ENCODE assay signal across 19 mouse cellular contexts in the genomic region with DNA sequence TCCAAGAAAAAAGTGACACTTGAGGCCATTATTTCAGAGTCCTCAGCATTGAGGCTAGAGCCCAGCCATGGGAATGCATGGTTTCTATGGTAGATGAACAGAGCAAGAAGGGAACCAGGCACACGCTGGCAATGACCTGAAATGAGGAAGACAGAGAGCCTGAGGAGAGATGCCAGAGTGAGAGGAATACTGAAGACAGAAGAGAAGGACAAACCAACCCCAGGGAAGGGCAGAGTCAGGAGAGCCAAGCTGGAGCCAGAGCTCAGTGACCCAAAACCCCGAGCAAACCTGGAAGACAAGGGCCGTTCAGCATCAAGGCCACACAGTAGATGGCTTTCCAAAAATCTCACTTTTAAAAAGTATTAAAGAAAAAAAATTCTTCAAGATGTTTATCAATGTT. TPM values are rescaled to one million over a fixed set of nuclear protein-coding genes. Genes with fewer than 3 reads are reported as not detected.
DNase-seq lines count a peak whose midpoint lies in the region; ATAC-seq and TF ChIP-seq lines count a peak whose summit lies in the region.
"Had no signal": no experiment of that assay in that cellular context is flagged by ENCODE, and none has a peak within 500 bp of the region (broad histone marks: within the 10 kb centered on the region; RNA-seq: fewer than 3 reads in every experiment).

No protein-coding gene starts in this region.

- H3K4me3 ChIP-seq in embryonic facial prominence, embryonic 14.5 days (ENCODE audit: low read depth, low read length), result peak overlapping the region; percentile 3; the same call in 1 of the 2 replicates
- no peak overlapping the region for H3K4me3 ChIP-seq in embryonic facial prominence, embryonic 10.5 days
- H3K4me3 ChIP-seq in heart, embryonic 12.5 days, result peak overlapping the region; percentile 14
- peak overlapping the region; percentile 1; the same call in 1 of the 2 replicates for H3K4me3 ChIP-seq in layer of hippocampus, adult 2 months
- peak overlapping the region; percentile 72 for H3K4me3 ChIP-seq in heart, embryonic 16.5 days (ENCODE audit: low read length)
- H3K4me3 ChIP-seq: forebrain, embryonic 12.5 days; hindbrain, embryonic 10.5 days; neural tube, embryonic 12.5 days had no signal

- H3K4me2 ChIP-seq in embryonic facial prominence, embryonic 14.5 days (ENCODE audit: low read depth, low read length), result 0 out of 2 replicates have a peak overlapping the region, but pooled peaks have one; percentile 23
- H3K4me2 ChIP-seq in heart, embryonic 12.5 days, result peak overlapping the region; percentile 71
- peak overlapping the region; percentile 93 for H3K4me2 ChIP-seq in heart, embryonic 16.5 days (ENCODE audit: low read depth, low read length)
- H3K4me2 ChIP-seq: lung, embryonic 14.5 days had no signal

- no peaks in the 10 kb centered on the region for H3K27me3 ChIP-seq in embryonic facial prominence, embryonic 14.5 days (replicated peaks; ENCODE audit: control insufficient read depth, insufficient read depth, low read length)
- no peaks in the 10 kb centered on the region for H3K27me3 ChIP-seq in embryonic facial prominence, embryonic 10.5 days (replicated peaks; ENCODE audit: low read depth, poor library complexity, severe bottlenecking)
- H3K27me3 ChIP-seq in heart, embryonic 12.5 days (replicated peaks), result no peaks in the 10 kb centered on the region
- H3K27me3 ChIP-seq in heart, embryonic 16.5 days (ENCODE audit: control insufficient read depth, insufficient read depth, low read length), result no peaks in the 10 kb centered on the region
- H3K27me3 ChIP-seq: forebrain, embryonic 12.5 days; neural tube, embryonic 12.5 days had no signal

- no peak for TF ChIP-seq CTCF in layer of hippocampus, adult 2 months (conservative IDR thresholded peaks at IDR 0.05)

- H3K4me1 ChIP-seq in embryonic facial prominence, embryonic 14.5 days (ENCODE audit: control insufficient read depth, insufficient read depth, low read length), result 0 out of 2 replicates have a peak, but pooled peaks cover 6% of the 10 kb centered on the region
- H3K4me1 ChIP-seq in embryonic facial prominence, embryonic 10.5 days, result peaks cover 23% of the 10 kb centered on the region
- peaks cover 33% of the 10 kb centered on the region for H3K4me1 ChIP-seq in heart, embryonic 12.5 days (replicated peaks)
- peaks cover 18% of the 10 kb centered on the region for H3K4me1 ChIP-seq in heart, embryonic 16.5 days (ENCODE audit: control insufficient read depth, insufficient read depth, low read length)

- WGBS in embryonic facial prominence, embryonic 14.5 days, result 85% methylated on average over 3 of the region's 3 CpGs
- 89% methylated on average over 3 of the region's 3 CpGs for WGBS in embryonic facial prominence, embryonic 10.5 days
- 76% methylated on average over 3 of the region's 3 CpGs for WGBS in heart, embryonic 12.5 days
- 55% methylated on average over 3 of the region's 3 CpGs for WGBS in heart, embryonic 16.5 days

- H3K36me3 ChIP-seq in embryonic facial prominence, embryonic 14.5 days (ENCODE audit: control insufficient read depth, insufficient read depth, low read length), result 0 out of 2 replicates have a peak, but pooled peaks cover 19% of the 10 kb centered on the region
- H3K36me3 ChIP-seq in embryonic facial prominence, embryonic 10.5 days (replicated peaks), result no peaks in the 10 kb centered on the region; the same call in 1 of the 2 replicates
- H3K36me3 ChIP-seq in heart, embryonic 12.5 days, result peaks cover 12% of the 10 kb centered on the region
- H3K36me3 ChIP-seq in heart, embryonic 16.5 days (ENCODE audit: control insufficient read depth, insufficient read depth), result peaks cover 11% of the 10 kb centered on the region
- H3K36me3 ChIP-seq: forebrain, embryonic 12.5 days; hindbrain, embryonic 10.5 days; neural tube, embryonic 12.5 days had no signal

- no peak overlapping the region for H3K9ac ChIP-seq in embryonic facial prominence, embryonic 14.5 days (ENCODE audit: low read depth, low read length)
- peak overlapping the region; percentile 61; the same call in 1 of the 2 replicates for H3K9ac ChIP-seq in heart, embryonic 12.5 days
- H3K9ac ChIP-seq in heart, embryonic 16.5 days (ENCODE audit: low read length), result peak overlapping the region; percentile 84
- H3K9ac ChIP-seq: lung, embryonic 14.5 days had no signal

- no peaks in the 10 kb centered on the region for H3K9me3 ChIP-seq in embryonic facial prominence, embryonic 14.5 days (ENCODE audit: control insufficient read depth, low read length)
- no peaks in the 10 kb centered on the region for H3K9me3 ChIP-seq in embryonic facial prominence, embryonic 10.5 days
- no peaks in the 10 kb centered on the region for H3K9me3 ChIP-seq in heart, embryonic 12.5 days (replicated peaks)
- no peaks in the 10 kb centered on the region for H3K9me3 ChIP-seq in heart, embryonic 16.5 days (replicated peaks; ENCODE audit: control insufficient read depth, low read length)
- H3K9me3 ChIP-seq: forebrain, embryonic 12.5 days; G1E; hindbrain, embryonic 10.5 days; neural tube, embryonic 12.5 days had no signal

- no peak for ATAC-seq in embryonic facial prominence, embryonic 14.5 days (ENCODE audit: low read depth)
- ATAC-seq in heart, embryonic 12.5 days (ENCODE audit: insufficient number of reproducible peaks, low FRiP score), result no peak
- ATAC-seq in heart, embryonic 16.5 days (replicated peaks; ENCODE audit: extremely low read depth, insufficient read depth, low FRiP score), result no peak
- no peak for ATAC-seq in monocyte, adult 5-6 weeks (replicated peaks; ENCODE audit: insufficient number of reproducible peaks, low FRiP score, low TSS enrichment, poor library complexity, severe bottlenecking)
- ATAC-seq: activated CD4-positive, CD25-positive, alpha-beta regulatory T cell, adult 4 months had no signal

- no peak for DNase-seq in embryonic facial prominence, embryonic 14.5 days (ENCODE audit: low spot score)
- no peak for DNase-seq in embryonic facial prominence, embryonic 10.5 days (ENCODE audit: low spot score)
- DNase-seq in heart, postnatal 4 days, result no peak
- no peak for DNase-seq in layer of hippocampus, adult 2 months (ENCODE audit: low spot score in 2 of 2)
- DNase-seq in layer of hippocampus, adult 8-10 months (ENCODE audit: low spot score in 2 of 2), result no peak
- DNase-seq: cerebellum, adult 8-10 months; gastrocnemius, postnatal 10 days; kidney, adult 8-10 months; lung, embryonic 14.5 days; lung, postnatal 36 days; right cerebral cortex, adult 18-20 months had no signal

- H3K27ac ChIP-seq in embryonic facial prominence, embryonic 14.5 days (replicated peaks; ENCODE audit: low read depth, low read length), result no peak overlapping the region
- no peak overlapping the region for H3K27ac ChIP-seq in embryonic facial prominence, embryonic 10.5 days (replicated peaks)
- H3K27ac ChIP-seq in heart, embryonic 12.5 days (ENCODE audit: poor library complexity, severe bottlenecking), result no peak overlapping the region
- no peak overlapping the region for H3K27ac ChIP-seq in layer of hippocampus, adult 2 months
- peak overlapping the region; percentile 81 for H3K27ac ChIP-seq in heart, embryonic 16.5 days (ENCODE audit: low read length)
- H3K27ac ChIP-seq: forebrain, embryonic 12.5 days; hindbrain, embryonic 10.5 days; neural tube, embryonic 12.5 days had no signal

RNA-seq across cellular contexts. Expression of gene Agl, which starts 2.1 kb away (rescaled TPM):
- 35.5 and 48.7 TPM in 2 replicates for polyA plus RNA-seq in embryonic facial prominence, embryonic 14.5 days (2014; fragmentation: Nextera tagmentation; extraction: Ambion mirVana)
- 9.9 and 10.2 TPM in 2 replicates for polyA plus RNA-seq in embryonic facial prominence, embryonic 10.5 days (2016; fragmentation: Nextera tagmentation; extraction: Ambion mirVana)
- 50.3 and 52.7 TPM in 2 replicates for polyA plus RNA-seq in heart, embryonic 12.5 days (2016; fragmentation: Nextera tagmentation; extraction: Ambion mirVana)
- 100 to 1,000 TPM; 134 to 148 TPM for total RNA-seq in heart, postnatal 4 days (2021)
- 10 to 100 TPM; 26.1 to 27.2 TPM for total RNA-seq in layer of hippocampus, adult 2 months (2021)
- 10 to 100 TPM; 26.4 to 27.8 (median 27.1) TPM for total RNA-seq in layer of hippocampus, adult 8-10 months (2022)
- 155 and 157 TPM in 2 replicates for polyA plus RNA-seq in heart, embryonic 16.5 days (2015; fragmentation: Nextera tagmentation; extraction: Ambion mirVana)
- 8.1 to 17.3 TPM (median 14.7 TPM) in 3 replicates for total RNA-seq in monocyte, adult 5-6 weeks (2017)

RNA-seq across cellular contexts. Expression of gene Frrs1, which starts 53.4 kb away (rescaled TPM):
- polyA plus RNA-seq in embryonic facial prominence, embryonic 14.5 days (2014; fragmentation: Nextera tagmentation; extraction: Ambion mirVana), result 10.0 and 13.0 TPM in 2 replicates
- polyA plus RNA-seq in embryonic facial prominence, embryonic 10.5 days (2016; fragmentation: Nextera tagmentation; extraction: Ambion mirVana), result 13.8 and 15.1 TPM in 2 replicates
- 22.5 and 24.0 TPM in 2 replicates for polyA plus RNA-seq in heart, embryonic 12.5 days (2016; fragmentation: Nextera tagmentation; extraction: Ambion mirVana)
- total RNA-seq in heart, postnatal 4 days (2021), result 10 to 100 TPM in 1 of 2 experiments, 1 to 10 TPM in 1; 8.0 to 11.9 TPM
- total RNA-seq in layer of hippocampus, adult 2 months (2021), result 1 to 10 TPM; 1.3 to 1.5 TPM
- 1 to 10 TPM in 2 of 4 experiments, under 1 TPM in 2; 0.47 to 3.0 (median 1.5) TPM for total RNA-seq in layer of hippocampus, adult 8-10 months (2022)
- 13.8 and 21.9 TPM in 2 replicates for polyA plus RNA-seq in heart, embryonic 16.5 days (2015; fragmentation: Nextera tagmentation; extraction: Ambion mirVana)
- 8.2 to 19.8 TPM (median 11.8 TPM) in 3 replicates for total RNA-seq in monocyte, adult 5-6 weeks (2017)

Comparison
In these comparisons a context has a peak if more than half of its experiments do, and no peak if none do; other contexts are left out.
1. H3K4me2 ChIP-seq: peak in every context shown above with its lines; median percentile 93 in heart, embryonic 16.5 days; 71 in heart, embryonic 12.5 days; 23 in embryonic facial prominence, embryonic 14.5 days.